Mouse (Mus musculus) adrenal gland, adult 18-20 months (tissue): Measurements from ENCODE around the gene Gjd2. TPM values are rescaled to one million over a fixed set of nuclear protein-coding genes. Genes with fewer than 3 reads are reported as not detected.

Experiments used
- DNase-seq, 2 experiments: peaks; one replicate each; pipeline ENCODE4 v3.0.0; 2021 to 2022; ENCODE audit warnings: low spot score in 2 of 2
- total RNA-seq, 2 experiments: library from RNA; stranded (reverse); gene quantifications; 1 replicate in 1 of 2; 2 replicates in 1 of 2; pipeline ENCODE4 v1.2.3; 2021

Gene Gjd2
- total RNA-seq, 2 experiments from 2014 or later, result 2.9 to 3.2 TPM

- DNase-seq, result no peak
Observed at GRCm38 (mm10) chr2:114013846-114014245, 427 bp upstream of the Gjd2 start.

GRCm38 (mm10) chr2:114012749-114013211 lies 639 bp downstream of the Gjd2 start:
- DNase-seq, result no peak

- peak; percentile 28 to 34 for DNase-seq
Observed at GRCm38 (mm10) chr2:114011838-114012237, 1.6 kb downstream of the Gjd2 start.

GRCm38 (mm10) chr2:114008321-114008720 lies 5.1 kb downstream of the Gjd2 start:
- DNase-seq, result no peak

- no peak for DNase-seq
Observed at GRCm38 (mm10) chr2:113997484-113997883, 15.9 kb downstream of the Gjd2 start.

DNA sequence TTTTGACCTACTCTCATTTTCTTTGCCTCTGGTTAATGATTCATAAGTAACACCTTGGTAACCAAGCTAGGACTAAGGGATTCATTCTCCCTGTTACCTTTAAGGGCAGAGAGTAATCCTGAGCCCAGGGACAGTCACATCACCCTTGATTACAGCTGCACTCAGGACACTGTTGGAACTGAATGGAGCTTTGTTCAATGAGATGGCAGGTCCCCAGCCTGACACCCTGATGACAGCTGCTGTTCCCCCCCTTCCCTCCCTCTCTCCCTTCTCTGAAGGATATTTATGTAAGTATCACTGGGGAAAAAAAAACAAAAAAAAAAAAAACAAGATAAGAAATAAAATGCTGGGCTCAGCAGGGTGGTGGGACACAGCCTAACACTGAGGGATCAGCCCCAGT lies 16.5 kb downstream of the Gjd2 start:
- DNase-seq, result no peak

DNA sequence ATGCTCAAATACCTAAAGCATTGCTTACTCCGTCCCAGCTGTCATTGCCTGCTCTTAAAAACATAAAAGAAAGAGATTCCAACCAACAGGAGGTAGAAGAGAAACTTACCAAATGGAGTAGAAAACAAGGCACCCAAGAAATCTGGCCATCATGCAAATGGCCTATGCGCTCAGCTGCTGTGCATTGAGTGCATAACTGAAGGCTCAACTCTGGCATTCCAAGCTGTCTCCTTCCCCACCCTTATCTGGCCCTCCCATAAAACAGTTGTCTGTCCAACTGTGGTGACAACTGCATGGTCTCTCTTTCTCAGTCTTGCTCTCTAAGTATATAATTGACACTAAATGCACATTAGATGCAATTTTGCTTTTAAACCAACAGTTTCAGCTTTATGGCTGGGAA lies 28.5 kb downstream of the Gjd2 start:
- no peak for DNase-seq

GRCm38 (mm10) chr2:113980664-113981063 lies 32.8 kb downstream of the Gjd2 start:
- no peak for DNase-seq

DNA sequence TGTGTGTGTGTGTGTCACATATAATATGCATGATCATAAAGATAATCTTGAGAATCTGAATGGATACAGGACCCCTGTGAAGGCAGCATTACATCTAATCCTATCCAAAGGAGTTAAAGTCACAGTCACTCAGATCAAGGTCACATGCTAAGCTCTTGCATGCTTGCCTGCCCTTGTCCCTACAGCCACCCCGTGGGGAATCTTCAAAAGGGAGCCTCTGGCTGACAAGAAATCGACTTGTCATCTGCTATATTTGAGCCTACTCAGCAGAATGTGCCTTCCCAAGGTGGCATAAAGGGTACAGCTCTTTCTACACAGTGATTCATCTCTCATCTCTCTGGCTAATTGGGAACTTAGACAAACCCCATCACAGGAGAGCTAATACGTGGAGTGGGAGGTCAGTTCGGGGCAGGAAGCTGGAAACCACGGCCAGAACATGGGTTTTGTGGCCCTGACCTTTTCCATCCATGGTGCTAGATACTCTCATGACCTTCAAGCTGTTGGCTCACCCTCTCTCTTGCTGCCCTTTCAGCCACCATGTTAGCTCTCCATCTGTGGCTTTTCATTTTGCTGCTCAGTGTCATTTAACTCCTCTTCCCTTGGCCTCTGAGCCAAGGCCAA lies 35.2 kb downstream of the Gjd2 start:
- no peak for DNase-seq

- DNase-seq, result no peak
Observed at GRCm38 (mm10) chr2:113973950-113974349, 39.5 kb downstream of the Gjd2 start.

DNA sequence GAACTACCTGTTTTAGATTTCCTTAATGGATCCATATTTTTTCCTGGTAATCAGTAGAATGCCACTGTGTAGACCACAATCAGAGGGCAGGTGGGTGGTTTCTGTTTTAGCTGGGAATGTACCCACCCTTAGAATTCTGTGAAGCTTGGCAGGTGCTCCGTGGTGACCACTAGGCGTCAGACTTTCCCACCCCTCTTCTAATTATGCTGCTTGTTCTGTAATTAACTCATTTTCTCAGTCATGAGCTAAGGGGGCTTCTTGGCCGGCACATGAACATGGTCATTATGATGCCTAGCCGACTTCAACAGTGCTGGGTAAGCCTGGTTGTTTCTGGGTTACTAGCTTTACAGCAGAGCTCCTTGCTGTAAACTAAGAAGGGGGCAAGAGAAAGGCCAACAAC lies 47.0 kb downstream of the Gjd2 start:
- DNase-seq, result no peak

Other genes starting within 250 kb of the Gjd2 start
- gene Scg5, start 184.5 kb downstream of the Gjd2 start, total RNA-seq, result 10 to 100 TPM; 44.0 to 57.9 TPM
- gene Arhgap11a, start 165.0 kb downstream of the Gjd2 start, total RNA-seq, result 1 to 10 TPM; 1.6 TPM
- gene Actc1, start 39.9 kb upstream of the Gjd2 start, total RNA-seq, result not detected
- gene Aqr, start 173.4 kb upstream of the Gjd2 start, total RNA-seq, result 10 to 100 TPM; 30.9 to 34.2 TPM
- gene Zfp770, start 187.8 kb upstream of the Gjd2 start, total RNA-seq, result 10 to 100 TPM; 11.3 to 11.6 TPM